Mouse (Mus musculus) heart, embryonic 10.5 days (tissue): ENCODE data around the gene Fstl5. TPM values are rescaled to one million over a fixed set of nuclear protein-coding genes. Genes with fewer than 3 reads are reported as not detected.
"Not testable (repeated sequence)": the region's sequence is repeated elsewhere in the genome, so short reads cannot be mapped to it uniquely, and the experiment has no call there.

ENCODE experiments used
- DNase-seq: peaks from one replicate; pipeline ENCODE4 v3.0.0-alpha.2; 2017; ENCODE audit warnings: low spot score
- H3K27ac ChIP-seq: fragments of 300-500 bp; sonication (generic); 2 replicates; pipeline ENCODE4 v1.5.1; 2016; ENCODE audit warnings: mild to moderate bottlenecking
- H3K27me3 ChIP-seq: fragments of 300-500 bp; sonication (generic); 2 replicates; pipeline ENCODE4 v1.6.1; 2016; ENCODE audit warnings: mild to moderate bottlenecking; ENCODE audit not compliant: poor library complexity, insufficient read depth, severe bottlenecking
- H3K36me3 ChIP-seq: fragments of 300-500 bp; sonication (generic); 2 replicates; pipeline ENCODE4 v1.6.1; 2016; ENCODE audit warnings: mild to moderate bottlenecking, moderate library complexity
- H3K4me1 ChIP-seq: fragments of 300-500 bp; sonication (generic); 2 replicates; pipeline ENCODE4 v1.6.1; 2016; ENCODE audit warnings: mild to moderate bottlenecking
- H3K4me3 ChIP-seq: fragments of 300-500 bp; sonication (generic); 2 replicates; pipeline ENCODE4 v1.5.1; 2016; ENCODE audit warnings: mild to moderate bottlenecking, moderate library complexity
- H3K9me3 ChIP-seq: fragments of 300-500 bp; sonication (generic); 2 replicates; pipeline ENCODE4 v1.6.1; 2016; ENCODE audit warnings: mild to moderate bottlenecking, moderate library complexity
- WGBS: fragments of 180-500 bp; shearing (Covaris S2); methylation state at CpG from one replicate; pipeline ENCODE4 v1.1.7; 2016; 5-methylcytosine and 5-hydroxymethylcytosine counted together
- polyA plus RNA-seq: library from polyadenylated mRNA; unstranded; fragments of >200 nt; fragmentation: Nextera tagmentation; extraction: Ambion mirVana; gene quantifications from 2 replicates; pipeline ENCODE4 v1.2.1, GENCODE M21; 2016

The Fstl5 gene
- polyA plus RNA-seq, 1 experiment from 2014 or later = not detected

DNA sequence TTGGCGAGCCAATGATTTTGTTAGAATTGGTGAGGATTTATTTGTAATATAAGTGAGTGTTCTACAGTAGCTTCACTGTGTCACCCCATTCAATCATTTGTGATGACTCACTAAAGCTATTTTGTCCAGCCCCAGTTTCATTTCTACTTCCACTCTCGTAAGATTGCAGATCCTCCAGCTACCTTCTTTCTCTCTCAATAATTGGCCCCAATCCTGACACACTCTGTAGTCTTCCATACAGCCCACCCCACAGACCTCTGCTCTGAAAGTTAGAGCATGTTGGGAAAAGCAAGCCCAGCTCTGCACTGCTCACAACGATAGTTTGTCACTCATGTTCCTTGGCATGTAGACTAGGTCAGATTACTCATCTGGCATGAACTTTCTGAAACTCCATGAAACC is 242.9 kb downstream of the Fstl5 start:
- H3K27ac ChIP-seq = no peak overlapping the region
- no peaks in the 10 kb centered on the region for H3K4me1 ChIP-seq
- H3K9me3 ChIP-seq = no peaks in the 10 kb centered on the region
- H3K27me3 ChIP-seq = no peaks in the 10 kb centered on the region
- DNase-seq = no peak
- no peaks in the 10 kb centered on the region for H3K36me3 ChIP-seq
- H3K4me3 ChIP-seq = no peak overlapping the region
- 85% methylated on average over 3 of the region's 3 CpGs for WGBS

DNA sequence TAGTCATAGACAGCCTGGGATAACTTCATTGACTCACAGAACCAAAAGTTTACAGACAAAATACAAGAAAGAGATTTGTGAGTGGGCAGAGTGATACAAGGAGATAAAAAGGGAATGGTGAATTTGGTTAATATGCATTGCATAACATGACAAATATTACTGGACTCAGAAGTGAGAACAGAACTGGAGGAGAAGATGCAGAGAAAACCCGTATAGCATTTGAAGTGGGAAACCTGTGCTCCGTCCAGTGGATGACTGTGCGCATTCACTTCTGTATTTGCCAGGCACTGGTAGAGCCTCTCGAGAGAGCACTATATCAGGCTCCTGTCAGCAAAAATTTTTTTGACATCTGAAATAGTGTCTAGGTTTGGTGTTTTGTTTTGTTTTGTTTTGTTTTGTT is 245.5 kb downstream of the Fstl5 start:
- H3K27ac ChIP-seq = no peak overlapping the region
- no peaks in the 10 kb centered on the region for H3K9me3 ChIP-seq
- WGBS = 87% methylated on average over 4 of the region's 4 CpGs
- H3K27me3 ChIP-seq = no peaks in the 10 kb centered on the region
- no peaks in the 10 kb centered on the region for H3K36me3 ChIP-seq
- no peaks in the 10 kb centered on the region for H3K4me1 ChIP-seq
- no peak for DNase-seq
- H3K4me3 ChIP-seq = no peak overlapping the region

DNA sequence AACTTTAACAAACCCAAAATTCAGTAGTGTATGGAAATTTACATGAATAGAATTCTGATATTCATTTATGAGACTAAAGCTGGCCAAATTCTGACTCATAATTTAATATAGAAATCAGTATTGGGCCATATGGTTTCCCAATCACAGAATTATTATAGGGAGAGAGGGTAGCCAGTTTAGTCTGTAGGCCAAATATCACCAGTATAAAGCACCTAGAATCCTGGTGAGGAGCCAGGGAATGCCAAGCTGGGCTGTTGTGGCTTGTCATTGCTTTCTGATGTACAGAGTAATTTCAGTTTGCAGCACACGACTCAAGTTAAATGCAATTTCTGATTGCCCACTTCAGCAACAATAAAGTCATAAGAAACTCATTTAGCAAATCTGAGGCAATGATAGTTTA is 248.4 kb downstream of the Fstl5 start:
- no peak overlapping the region for H3K27ac ChIP-seq
- no peaks in the 10 kb centered on the region for H3K9me3 ChIP-seq
- H3K27me3 ChIP-seq = no peaks in the 10 kb centered on the region
- no peak for DNase-seq
- no peaks in the 10 kb centered on the region for H3K4me1 ChIP-seq
- no peaks in the 10 kb centered on the region for H3K36me3 ChIP-seq
- H3K4me3 ChIP-seq = no peak overlapping the region
- 79% methylated on average over 1 of the region's 1 CpGs for WGBS

DNA sequence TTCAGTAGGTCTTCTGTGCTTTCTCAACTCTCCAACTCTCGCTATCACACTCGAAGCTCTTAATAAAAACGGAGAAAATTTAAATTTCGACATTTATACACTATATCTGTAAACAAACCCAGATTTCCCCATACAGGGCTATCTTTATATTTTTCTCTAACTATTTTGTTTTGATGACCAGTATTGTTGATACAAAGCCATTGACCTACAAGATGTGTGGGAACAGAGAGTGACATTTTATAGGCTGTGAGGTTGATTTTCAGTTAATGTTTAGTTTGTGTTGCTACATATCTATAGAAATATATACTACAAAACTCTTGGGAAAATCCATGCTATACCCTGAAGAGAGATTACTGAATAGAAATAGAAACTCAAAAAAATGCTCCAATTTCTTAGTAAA is 262.9 kb downstream of the Fstl5 start:
- DNase-seq = no peak
- H3K9me3 ChIP-seq = no peaks in the 10 kb centered on the region
- 81% methylated on average over 4 of the region's 4 CpGs for WGBS

DNA sequence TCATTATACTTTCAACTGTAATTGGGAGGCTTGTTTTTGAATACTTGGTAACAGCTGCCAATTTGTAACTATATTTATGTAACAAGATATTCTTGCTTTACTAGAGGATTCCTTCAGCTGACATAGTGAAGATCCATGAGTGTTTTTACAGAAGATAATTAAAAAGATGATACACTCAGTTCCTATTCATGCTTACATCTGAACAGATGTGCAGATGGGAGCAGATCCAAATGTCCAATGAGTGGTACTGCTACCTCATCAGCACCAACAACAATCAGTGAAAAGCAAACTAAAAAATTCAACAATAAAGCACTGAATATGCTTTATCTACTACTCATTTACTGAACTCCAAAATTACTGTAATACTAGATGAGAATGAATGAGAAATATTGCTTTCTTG is 292.9 kb downstream of the Fstl5 start:
- H3K36me3 ChIP-seq = no peaks in the 10 kb centered on the region
- H3K27me3 ChIP-seq = no peaks in the 10 kb centered on the region
- no peaks in the 10 kb centered on the region for H3K9me3 ChIP-seq
- DNase-seq = no peak
- no peaks in the 10 kb centered on the region for H3K4me1 ChIP-seq
- H3K27ac ChIP-seq = no peak overlapping the region
- H3K4me3 ChIP-seq = no peak overlapping the region

More for the DNA sequence above, 262.9 kb downstream of the Fstl5 start:
- Histone ChIP-seq H3K4me1 (no peaks in the 10 kb centered on the region), H3K27me3 (no peaks in the 10 kb centered on the region), H3K27ac (no peak overlapping the region), H3K4me3 (no peak overlapping the region), H3K36me3 (no peaks in the 10 kb centered on the region)

DNA sequence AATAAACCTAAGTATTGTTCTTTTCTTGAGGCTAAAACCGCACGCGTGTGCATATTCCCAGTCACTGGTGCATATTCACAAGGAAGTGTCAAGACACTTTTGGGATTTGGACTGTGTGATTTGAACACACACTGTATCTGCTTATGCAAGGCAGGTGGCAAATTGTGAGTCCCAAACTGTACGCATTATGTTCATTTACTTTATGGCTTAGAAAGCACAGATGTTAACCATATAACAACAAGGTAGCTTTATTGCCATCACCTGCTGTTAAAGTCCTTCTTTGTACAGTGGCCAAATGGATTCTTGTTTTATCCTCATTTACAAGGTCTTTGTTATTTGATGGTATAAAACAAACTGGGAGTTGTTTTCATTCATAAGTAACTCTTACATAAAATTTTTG is 295.8 kb downstream of the Fstl5 start:
- WGBS = 95% methylated on average over 4 of the region's 4 CpGs
- Histone ChIP-seq H3K9me3 (no peaks in the 10 kb centered on the region), H3K4me1 (no peaks in the 10 kb centered on the region), H3K4me3 (no peak overlapping the region), H3K27ac (no peak overlapping the region), H3K36me3 (no peaks in the 10 kb centered on the region), H3K27me3 (no peaks in the 10 kb centered on the region)
- no peak for DNase-seq

DNA sequence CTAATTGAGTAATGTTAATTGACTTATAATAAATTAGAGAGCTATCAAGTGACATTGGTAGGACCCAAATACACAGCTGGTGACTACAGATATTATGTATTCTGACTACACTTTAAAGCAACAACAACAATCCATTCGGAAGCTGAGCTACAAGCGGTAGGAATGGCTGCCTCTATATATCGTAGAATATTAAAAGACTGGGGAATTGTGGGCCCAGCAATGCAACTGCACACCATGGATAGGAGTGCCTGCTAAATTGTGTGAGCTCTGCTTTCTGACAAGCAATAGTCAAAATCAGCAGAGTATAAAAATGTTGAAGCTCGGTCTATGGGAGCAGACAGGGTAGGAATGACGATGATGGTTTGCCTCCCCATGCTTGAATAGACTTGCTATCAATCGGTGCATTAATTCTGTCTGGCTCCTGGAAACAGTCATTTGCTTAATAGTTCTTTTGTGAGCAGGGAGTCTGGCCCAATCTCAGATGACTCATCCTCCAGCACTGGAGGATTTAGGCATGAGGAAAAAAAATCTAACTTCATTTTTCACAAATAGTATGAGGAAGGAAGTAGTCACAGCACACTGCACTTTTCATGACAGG is 354.8 kb downstream of the Fstl5 start:
- Histone ChIP-seq H3K4me3 (no peak overlapping the region), H3K27ac (no peak overlapping the region), H3K27me3 (no peaks in the 10 kb centered on the region), H3K36me3 (no peaks in the 10 kb centered on the region), H3K9me3 (no peaks in the 10 kb centered on the region), H3K4me1 (no peaks in the 10 kb centered on the region)
- 89% methylated on average over 6 of the region's 6 CpGs for WGBS
- DNase-seq = no peak

DNA sequence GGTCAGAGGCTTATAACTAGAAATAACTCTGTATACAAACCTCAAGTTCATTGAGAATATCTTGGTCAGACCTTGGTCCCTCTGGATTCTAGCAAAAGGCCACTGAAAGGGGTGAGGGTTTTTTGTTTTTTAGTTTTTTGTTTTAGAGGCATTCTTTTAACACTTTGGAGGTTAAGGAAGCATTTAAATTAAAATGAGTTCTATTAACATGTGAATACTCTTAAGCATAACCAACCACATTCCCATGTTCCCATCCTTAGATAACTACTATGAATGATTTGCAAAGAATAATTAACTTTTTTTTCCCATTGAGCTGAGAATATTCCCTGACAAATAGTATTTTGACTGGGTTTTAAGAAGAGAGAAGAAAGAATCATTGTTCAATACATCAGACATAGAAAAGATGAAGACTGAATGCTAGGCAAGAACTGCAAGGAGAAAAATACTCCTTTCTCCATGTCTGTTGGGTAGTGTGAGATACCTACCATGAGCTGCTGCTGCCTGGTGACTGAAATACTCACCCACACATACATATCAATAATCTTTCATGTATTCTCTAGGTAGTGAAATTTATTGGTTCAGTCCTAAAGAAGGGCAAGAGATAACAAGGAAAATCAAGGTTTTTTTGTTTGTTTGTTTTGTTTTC is 393.3 kb downstream of the Fstl5 start:
- H3K36me3 ChIP-seq = no peaks in the 10 kb centered on the region
- no peaks in the 10 kb centered on the region for H3K4me1 ChIP-seq
- H3K4me3 ChIP-seq = no peak overlapping the region
- DNase-seq = no peak
- H3K27ac ChIP-seq = no peak overlapping the region
- no peaks in the 10 kb centered on the region for H3K27me3 ChIP-seq
- H3K9me3 ChIP-seq = no peaks in the 10 kb centered on the region

DNA sequence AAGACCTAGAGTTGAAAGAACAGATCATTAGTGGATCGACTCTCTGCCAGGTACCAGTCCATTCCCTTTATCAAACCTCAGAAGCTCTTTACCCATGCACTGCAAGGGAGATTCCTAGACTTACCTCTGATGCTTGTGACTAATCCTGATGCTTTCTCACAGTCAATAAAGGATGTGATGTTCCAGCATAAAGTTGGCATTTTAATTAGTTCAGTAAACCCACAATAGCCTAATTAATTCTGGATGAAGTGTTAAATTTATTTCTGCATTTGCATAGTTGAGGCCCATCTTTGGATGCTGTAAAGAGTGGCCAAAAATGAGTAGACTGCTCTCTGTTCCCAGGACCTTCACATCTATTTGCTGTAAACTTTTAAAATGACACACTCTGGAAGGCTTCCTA is 394.1 kb downstream of the Fstl5 start:
- H3K9me3 ChIP-seq = no peaks in the 10 kb centered on the region
- no peak overlapping the region for H3K27ac ChIP-seq

DNA sequence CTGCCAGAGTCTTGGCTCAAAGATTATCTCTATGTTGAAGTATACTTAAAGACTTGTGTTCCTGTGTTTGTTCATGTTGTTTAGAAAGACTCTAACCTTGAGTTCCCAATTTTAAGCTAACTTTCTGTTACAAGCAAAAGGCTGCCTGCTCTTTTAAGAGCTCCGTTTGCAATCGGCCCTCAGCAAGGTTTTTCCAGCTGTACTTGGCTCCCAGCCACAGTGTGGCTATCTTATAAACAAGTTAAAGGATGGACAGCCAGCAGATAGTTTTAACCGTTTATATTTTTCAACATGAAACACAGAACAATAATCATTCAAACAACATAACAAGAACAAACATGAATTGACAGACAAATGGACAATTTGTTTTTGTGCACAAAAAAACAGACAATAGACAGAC is 433.8 kb downstream of the Fstl5 start:
- H3K4me1 ChIP-seq, H3K36me3 ChIP-seq, H3K9me3 ChIP-seq, DNase-seq, H3K27ac ChIP-seq, H3K4me3 ChIP-seq, H3K27me3 ChIP-seq: not testable (repeated sequence)
- 71% methylated on average over 3 of the region's 3 CpGs for WGBS

More for the DNA sequence above, 394.1 kb downstream of the Fstl5 start:
- 79% methylated on average over 1 of the region's 1 CpGs for WGBS
- no peaks in the 10 kb centered on the region for H3K27me3 ChIP-seq
- no peak overlapping the region for H3K4me3 ChIP-seq
- no peaks in the 10 kb centered on the region for H3K4me1 ChIP-seq
- H3K36me3 ChIP-seq = no peaks in the 10 kb centered on the region
- no peak for DNase-seq

DNA sequence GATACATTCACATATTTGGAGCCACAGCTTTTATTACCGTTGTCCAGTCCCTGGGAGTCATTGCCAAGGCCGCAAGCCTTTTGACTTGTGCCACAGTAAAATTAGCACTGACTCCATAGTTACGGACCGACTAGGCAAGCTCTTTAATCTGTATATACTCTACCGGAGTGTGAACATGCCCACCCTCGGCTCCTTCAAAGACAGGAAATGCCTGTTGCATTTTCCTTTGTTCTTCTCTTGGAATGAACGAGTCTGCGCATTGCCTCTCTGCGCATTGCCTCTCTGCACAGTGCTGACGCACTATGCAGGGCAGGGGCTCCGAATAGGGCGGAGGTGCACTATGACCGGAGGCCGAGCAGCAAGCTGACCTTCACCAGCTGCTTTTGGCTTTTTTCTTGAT is 434.7 kb downstream of the Fstl5 start:
- H3K27ac ChIP-seq = no peak overlapping the region
- H3K36me3 ChIP-seq = no peaks in the 10 kb centered on the region
- WGBS = 87% methylated on average over 14 of the region's 14 CpGs
- H3K9me3 ChIP-seq = peaks cover 4% of the 10 kb centered on the region; the same call in 1 of the 2 replicates
- no peak overlapping the region for H3K4me3 ChIP-seq
- no peaks in the 10 kb centered on the region for H3K27me3 ChIP-seq
- no peaks in the 10 kb centered on the region for H3K4me1 ChIP-seq
- no peak for DNase-seq

DNA sequence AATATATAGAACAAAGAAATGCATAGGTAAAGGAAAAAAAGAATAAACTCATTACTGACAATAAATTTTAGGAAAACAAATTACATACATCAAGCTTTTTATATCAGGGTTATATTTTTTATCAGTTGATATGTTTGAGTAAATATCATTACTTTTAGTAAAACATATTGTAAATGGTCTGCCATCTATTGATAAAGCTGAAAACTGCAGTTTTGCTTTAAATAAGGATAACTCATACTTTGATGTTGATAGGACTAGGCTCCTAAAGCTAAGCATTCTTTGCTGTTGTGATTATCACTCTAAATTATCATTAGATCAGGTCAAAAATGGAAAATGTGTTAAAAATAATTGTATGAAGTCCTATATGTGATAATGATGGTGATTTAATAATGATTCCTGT is 493.3 kb downstream of the Fstl5 start:
- no peaks in the 10 kb centered on the region for H3K36me3 ChIP-seq
- H3K4me3 ChIP-seq = no peak overlapping the region
- DNase-seq = no peak
- H3K27ac ChIP-seq = no peak overlapping the region
- no peaks in the 10 kb centered on the region for H3K4me1 ChIP-seq
- no peaks in the 10 kb centered on the region for H3K27me3 ChIP-seq
- H3K9me3 ChIP-seq = no peaks in the 10 kb centered on the region

DNA sequence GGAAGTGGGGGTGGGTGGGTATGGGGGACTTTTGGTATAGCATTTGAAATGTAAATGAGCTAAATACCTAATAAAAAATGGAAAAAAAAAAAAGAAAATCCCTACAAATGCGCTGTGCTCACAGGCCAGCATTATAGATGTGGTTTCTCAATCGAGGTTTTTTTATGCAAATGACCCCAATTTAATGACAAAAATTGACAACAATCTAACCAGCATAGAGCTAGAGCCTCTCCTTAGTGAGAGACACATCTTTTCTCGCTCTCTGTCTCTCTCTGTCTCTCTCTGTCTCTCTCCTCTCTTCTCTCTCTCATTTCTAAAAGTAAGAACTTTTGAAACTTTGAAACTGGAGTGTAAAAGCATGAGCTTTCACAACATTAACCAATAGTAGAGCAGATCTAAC is 498.4 kb downstream of the Fstl5 start:
- Histone ChIP-seq H3K4me3 (no peak overlapping the region), H3K36me3 (no peaks in the 10 kb centered on the region), H3K27me3 (no peaks in the 10 kb centered on the region), H3K4me1 (no peaks in the 10 kb centered on the region), H3K9me3 (no peaks in the 10 kb centered on the region), H3K27ac (no peak overlapping the region)
- 75% methylated on average over 3 of the region's 3 CpGs for WGBS
- DNase-seq = no peak

DNA sequence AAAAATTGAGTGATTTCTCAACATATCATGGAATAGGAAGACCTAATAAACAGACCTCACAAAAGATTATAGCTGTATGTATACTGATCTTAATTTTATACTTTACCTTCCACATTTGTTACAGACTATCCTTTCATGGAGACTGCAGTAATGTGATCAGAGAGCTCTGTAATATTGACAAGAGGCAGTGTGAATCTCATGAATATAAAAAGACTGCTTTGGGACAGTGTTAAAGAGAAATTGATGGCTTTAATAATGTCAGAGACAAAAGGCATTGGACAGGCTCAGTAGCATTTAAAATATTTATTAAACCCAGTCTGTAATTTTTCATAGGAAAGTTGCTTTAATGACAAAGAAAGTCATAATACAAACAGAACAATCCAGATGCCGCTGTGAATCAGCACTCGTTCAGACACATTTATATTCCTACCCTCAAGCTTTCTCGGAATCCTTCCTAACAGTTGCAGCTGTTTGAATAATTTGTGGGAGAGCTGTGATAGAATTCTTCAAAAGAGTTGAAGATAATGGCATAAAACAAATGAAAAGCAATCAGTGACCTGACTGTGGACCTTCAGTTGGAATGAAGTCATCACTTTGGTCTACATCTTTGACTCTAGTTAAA is 499.0 kb downstream of the Fstl5 start:
- no peaks in the 10 kb centered on the region for H3K9me3 ChIP-seq
- no peaks in the 10 kb centered on the region for H3K36me3 ChIP-seq
- H3K27me3 ChIP-seq = no peaks in the 10 kb centered on the region
- H3K27ac ChIP-seq = no peak overlapping the region
- no peak overlapping the region for H3K4me3 ChIP-seq
- no peak for DNase-seq
- no peaks in the 10 kb centered on the region for H3K4me1 ChIP-seq
- WGBS = 85% methylated on average over 3 of the region's 3 CpGs
